Mouse (Mus musculus) gastrocnemius, postnatal 4 days (tissue): ENCODE results near the gene Nrg3. TPM values are rescaled to one million over a fixed set of nuclear protein-coding genes. Genes with fewer than 3 reads are reported as not detected.
"Not testable (repeated sequence)": the region's sequence is repeated elsewhere in the genome, so short reads cannot be mapped to it uniquely, and the experiment has no call there.

Experiments
- DNase-seq, 2 experiments: peaks; one replicate each; pipeline ENCODE4 v3.0.0; 2021 to 2022; ENCODE audit warnings: low spot score in 2 of 2, mixed read lengths in 2 of 2
- total RNA-seq, 2 experiments: library from RNA; stranded (reverse); gene quantifications; 2 replicates each; pipeline ENCODE4 v1.2.3; 2021

The Nrg3 gene
- total RNA-seq, 2 experiments from 2014 or later = 0.08 to 0.10 TPM

DNA sequence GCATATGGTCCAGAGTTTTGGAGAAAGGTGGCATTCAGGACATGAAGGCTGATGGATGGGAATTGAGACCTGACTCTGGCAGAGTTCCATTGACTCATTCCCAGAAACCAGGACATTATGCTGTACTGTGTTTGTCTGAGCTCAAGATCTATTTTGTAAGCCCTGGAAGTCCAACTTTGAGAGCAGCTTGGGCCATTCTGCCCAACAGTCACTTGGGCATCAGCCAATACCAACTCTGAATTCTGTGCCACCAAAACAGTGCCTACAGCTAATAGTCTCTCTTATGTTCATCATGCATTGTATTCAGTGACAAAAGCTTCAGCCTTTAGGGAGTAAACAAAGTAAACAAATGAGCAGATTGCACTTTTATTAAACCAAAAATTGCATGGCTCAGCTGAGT is 843.2 kb downstream of the Nrg3 start:
- DNase-seq = no peak

DNA sequence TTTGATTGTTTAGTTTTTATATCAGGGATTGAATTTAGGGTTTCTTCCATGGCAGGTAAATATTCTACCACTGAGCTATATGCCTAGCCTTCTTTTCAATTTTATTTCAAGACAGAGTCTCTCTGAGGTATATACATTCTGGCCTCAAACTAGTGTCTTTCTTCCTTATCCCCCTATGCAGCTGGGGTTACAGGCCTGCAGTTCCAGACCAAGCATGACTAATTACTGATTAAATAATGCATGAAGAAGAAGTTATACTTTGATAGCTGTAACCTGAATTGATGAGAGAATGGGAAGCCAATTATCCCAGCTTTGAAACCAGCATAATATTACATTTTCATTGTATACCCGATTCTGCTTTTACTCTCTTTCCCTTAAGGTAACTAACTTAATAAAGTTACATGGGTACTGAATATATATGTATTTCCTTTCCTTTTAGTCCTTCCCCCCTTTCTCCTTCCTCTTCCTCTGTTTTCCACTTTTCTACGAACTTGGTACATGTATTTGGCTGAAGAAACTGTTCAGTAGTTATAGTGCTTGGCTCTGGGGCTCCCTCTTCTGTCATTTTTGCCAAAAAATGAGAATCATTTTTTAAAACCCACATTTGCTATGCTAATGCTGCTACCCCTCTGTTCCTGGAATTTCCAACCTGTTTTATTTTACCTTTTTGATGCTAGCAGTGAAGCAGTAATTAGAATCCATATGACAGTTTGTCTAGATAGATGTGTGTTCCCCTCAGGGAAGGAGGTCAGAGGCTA is 843.8 kb downstream of the Nrg3 start:
- no peak for DNase-seq

DNA sequence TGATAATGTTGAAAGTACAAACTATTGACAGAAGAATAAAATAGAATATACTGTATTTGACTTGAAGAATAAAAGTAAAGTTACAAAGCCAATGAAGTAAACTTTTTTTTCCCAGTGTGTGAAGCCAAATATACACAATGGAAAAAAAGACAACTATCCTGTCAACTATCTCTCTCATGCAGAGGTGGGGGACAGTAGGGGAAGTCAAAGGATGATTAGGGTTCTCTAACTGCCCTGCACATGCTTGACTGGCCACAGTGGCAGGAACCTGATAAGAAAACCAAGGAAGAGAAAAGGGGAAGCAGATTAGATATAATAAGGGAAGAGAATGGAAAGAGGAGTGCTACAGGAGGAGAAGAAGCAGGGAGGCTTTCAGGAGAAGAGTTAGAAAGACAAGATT is 855.9 kb downstream of the Nrg3 start:
- no peak for DNase-seq

DNA sequence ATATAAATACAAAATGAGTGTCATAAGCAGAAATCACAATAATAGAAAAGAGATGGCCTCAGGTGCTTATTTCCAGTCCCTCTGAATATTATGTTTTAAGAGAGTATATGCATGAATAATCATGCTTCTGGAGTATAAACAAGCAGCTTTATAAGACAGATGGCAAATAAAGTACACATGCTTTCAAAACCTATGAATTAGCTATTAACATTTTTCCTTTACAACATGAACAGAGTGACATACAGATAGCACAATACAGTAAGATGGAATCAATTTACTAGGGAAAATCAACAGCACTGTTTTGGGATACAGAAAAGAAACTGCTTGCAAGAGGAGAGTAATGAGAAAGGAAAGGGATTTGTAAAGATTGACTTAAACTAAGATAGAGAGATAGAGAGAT is 875.2 kb downstream of the Nrg3 start:
- no peak for DNase-seq

DNA sequence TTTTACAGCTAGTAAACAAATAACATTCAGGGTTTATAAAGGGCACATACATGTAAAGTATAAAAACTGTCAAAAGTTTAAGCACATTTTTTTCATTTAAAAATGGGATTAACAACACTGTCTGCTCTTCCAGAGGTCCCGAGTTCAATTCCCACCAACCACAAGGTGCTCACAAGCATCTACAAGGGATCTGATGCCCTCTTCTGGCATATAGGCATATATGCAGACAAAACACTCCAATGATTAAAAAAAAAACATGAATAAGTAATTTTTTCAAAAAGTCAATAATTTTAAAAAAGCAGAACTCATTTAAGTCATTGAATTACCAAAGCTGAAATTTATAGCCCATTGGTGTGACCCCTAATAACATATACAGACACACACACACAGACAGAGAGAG is 878.6 kb downstream of the Nrg3 start:
- no peak for DNase-seq

DNA sequence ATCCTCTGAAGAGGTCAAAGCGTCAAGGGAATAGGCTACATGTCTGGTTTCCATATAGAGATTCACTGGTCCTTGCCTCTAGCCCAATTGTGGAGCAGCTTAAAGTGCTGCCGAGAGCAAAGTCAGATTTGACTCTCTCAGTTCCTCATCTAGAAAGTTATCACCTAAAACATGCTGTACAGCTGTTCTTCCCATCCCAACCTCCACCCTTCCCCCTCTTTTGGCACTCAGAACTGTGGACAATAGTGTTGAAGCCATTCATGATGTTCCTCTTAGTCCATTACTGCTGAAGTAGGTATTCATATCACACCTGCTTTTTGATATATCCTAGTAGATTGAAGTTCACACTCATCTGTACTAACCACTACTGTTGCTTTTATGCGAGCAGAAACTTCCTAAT is 896.1 kb downstream of the Nrg3 start:
- DNase-seq = no peak

DNA sequence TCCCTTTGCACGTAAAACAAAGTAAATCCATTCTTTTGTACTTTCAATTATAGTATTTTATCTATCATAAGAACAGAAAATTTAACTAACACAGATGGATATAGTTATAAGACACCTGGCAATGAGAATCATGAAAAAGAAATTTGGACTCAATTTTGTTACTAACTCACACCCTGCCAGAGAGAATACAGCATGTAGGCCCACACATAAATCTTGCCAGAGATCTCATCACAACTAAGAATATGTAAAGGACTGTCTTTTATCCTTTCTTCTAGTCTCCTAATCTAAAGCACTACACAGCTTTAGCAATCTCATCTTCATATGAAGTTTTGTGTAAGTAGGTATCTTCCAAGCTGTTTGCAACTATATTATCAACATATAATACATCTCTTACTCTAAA is 904.7 kb downstream of the Nrg3 start:
- no peak for DNase-seq

DNA sequence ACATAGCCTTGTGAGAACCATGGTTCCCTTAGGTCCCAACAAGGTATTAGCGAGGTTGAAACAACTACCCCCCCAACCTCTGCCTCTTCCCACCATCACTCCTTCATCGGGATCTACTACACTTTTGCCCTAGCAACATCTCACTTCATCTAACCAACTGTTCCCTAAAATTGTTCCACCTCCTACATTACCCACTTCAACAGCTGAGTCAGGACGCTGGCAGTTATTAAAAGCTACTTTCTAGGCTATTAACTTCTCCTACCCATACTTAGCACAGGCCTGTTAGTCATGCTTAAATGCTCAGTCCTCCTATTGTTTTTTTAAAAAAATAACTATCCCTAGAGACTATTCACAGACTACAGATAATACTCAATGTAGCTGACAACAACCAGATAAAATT is 906.7 kb downstream of the Nrg3 start:
- DNase-seq = no peak

DNA sequence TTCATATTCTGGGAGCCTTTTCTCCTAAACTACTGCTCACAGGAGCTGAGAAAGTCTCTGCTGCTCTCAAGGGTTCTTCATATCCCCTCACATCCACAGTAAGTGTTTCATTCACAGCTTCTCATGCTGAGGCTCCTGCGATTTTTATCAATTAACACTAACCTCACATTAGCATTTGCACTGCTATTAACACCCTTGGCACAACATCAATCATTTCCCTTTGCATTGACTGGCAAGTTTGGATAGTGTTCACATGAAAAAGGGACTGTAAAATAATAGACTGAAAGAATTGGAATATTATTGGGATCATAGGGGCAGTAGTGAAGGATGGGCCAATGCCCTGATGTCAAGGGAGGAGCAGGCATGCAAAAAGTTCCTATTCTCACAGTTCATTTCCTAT is 918.3 kb downstream of the Nrg3 start:
- DNase-seq = no peak

DNA sequence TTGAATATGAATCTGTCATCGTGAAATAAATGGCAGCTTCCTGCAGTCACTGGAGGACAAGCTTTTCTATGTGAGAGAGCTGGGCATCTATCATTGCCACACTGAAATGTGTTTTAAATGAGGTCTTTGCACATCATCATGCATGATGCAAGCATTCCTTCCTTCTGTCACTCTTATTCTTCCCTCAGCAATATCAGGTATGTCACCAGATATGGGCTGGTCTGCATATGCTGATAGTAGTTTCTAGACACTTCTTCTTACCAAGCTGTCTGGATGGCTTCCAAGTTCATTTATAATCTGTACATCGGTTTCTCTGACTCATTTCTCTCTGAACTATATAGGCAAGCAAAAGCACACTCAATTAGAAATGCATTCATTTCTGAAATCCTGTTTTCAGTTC is 925.6 kb downstream of the Nrg3 start:
- no peak for DNase-seq

DNA sequence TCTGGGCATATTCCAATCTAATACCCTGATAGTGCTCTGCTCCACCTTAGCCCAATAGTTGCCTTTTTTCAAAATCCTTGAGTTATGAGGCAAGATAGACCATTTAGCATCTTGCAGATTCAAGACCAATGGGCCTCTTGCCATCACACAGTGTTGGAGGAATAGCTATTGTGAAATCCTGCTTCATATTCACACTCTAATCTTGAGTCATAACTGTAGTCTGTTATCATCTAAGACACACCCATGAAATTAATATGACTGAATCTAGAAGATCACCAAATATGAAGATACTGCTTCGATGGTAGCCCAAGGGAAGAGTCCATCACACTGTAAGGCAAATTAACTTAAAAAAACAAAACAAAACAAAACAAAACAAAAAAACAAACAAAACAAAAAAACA is 937.7 kb downstream of the Nrg3 start:
- no peak for DNase-seq

DNA sequence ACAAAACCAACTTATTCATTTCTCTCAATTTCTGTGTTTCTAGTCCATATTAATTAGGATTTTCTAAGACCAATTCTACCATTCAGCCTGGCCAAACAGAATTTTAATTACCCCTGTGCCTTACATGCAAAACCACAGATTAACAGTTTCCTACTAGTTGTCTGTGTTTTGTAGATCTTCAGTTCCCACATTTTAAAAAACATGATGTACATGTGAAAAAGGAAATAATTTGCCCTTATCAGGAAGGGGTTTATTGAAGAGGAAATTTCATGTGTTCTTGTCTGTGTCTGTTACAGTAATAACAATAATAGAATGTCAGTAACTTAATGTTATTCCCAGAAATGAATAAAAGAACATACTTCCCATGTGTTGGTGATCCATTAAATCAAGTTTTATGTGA is 939.4 kb downstream of the Nrg3 start:
- no peak for DNase-seq

DNA sequence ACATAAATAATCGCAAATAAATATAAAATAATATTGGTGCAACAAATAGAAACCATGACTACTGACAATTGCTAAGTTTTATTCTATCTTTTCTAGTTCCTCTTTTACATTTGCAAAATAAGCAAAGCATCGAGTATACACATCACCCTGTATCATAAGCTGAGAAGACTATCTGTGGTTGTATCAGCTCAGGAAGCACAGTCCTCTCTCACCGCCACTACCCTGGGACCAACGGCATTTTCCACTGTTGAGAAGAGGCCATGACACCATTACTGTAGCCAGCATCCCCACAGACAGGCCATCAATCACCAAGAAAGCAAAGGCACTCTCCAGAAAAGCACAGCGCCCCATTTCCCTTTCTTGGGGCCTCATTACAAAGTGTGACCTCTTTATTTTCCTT is 956.7 kb downstream of the Nrg3 start:
- DNase-seq = no peak

DNA sequence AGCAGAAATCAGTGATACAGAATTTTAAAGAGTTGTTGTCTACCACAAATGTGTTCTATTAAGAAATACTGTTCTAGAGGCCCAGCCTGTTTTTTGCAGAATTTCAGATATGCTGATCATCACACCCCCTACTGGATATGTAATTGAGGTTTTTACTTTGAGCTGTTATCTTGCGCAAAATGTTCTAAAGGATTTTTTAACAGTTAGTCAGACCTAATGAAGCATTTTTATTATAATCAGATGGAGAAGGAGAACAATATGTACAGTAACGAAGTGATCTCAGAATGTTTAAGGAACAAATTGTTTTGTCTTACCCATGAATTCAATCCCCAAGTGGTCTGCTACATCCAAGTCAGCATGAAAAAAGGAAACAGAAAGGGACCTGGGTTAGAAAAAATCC is 963.9 kb downstream of the Nrg3 start:
- no peak for DNase-seq

DNA sequence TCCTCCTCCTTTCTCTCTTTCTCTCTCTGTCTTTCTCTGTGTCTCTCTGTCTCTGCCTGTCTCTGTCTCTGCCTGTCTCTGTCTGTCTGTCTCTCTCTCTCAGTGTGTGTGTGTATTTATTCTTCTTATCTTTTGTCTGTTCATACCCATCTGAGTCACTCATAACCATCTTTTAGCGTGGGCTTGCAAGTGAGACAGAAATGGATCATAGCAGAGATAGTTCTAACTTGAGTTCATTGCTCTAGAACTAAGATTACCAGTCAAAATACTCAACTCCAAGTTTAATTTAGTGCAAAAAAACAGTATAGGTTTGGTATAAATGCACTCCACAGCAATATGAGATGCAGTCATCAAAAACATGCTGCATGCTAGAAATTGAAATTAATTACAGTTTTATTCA is 977.9 kb downstream of the Nrg3 start:
- DNase-seq = no peak

DNA sequence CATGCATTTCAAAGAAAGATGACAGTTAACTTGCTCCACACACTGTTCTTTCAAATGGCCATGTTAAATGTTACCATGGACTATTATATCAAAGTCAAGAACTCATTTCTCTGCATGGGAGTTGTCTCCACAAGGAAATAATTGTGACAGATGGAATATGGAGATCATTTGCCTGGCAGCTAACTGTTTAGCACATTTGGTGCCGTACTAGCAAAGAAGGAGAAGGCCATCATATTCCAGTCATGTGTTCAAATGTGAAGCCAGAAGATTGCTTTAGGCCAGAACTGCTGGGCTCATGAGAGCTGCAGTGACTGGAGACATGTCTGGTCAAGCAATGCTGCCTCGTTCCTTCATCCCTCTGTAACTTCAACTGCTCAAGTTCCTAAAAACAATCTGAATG is 1025.8 kb downstream of the Nrg3 start:
- no peak for DNase-seq

DNA sequence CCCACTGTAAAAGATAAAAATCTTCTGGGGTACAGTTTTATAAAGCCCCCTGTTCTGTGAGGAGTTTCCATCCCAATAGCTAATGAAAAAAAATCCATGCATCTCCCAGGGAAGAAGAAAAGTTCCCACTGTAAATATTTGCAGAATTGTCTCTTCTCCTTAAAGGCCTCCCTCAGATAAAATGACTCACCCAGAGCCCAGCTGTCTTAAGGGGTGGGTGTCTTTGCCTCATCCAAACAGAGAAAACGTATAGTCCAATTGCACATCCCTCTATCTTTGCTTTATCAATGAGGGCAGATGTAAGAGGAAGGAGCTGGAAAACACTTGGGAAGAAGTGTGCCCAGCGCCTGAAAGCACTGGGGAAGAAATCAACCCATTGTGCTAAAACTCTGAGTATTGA is 1028.1 kb downstream of the Nrg3 start:
- no peak for DNase-seq

DNA sequence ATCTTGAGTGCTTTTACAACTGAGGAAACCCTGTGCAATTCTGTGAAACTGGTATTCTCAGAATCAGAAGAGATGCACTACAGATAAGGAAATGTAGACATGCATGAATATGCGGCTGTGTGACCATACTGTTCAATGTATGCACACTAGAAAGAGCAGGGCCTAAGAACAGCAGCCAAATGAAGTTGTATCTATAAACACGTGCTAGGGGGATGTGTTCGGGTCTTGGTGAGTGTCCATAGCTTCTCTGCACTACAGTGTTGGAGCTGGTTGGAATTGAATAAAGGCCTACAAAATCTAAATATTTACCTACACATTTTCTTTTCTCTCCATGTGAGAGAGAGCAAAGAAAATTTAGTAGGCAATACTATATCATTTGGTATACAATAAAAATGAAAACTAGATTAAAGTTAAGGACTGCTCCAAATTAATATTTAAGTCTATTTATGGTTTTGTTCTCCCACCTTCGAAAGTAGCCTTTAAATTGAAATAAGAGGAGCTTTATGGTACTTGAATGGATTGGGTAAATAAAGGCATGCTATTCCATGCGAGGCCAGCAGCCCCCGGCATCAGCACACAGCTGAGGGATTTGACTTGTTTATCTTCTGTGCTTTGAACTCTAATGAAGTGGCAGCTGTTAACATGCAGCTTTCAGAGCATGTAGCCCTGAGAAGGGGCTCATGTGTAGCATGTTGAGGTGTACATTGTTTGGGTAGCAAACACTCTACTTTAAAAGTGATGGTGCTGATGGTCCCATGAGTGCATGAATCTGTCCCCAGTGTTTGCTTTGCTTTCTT is 1038.9 kb downstream of the Nrg3 start:
- DNase-seq = no peak

DNA sequence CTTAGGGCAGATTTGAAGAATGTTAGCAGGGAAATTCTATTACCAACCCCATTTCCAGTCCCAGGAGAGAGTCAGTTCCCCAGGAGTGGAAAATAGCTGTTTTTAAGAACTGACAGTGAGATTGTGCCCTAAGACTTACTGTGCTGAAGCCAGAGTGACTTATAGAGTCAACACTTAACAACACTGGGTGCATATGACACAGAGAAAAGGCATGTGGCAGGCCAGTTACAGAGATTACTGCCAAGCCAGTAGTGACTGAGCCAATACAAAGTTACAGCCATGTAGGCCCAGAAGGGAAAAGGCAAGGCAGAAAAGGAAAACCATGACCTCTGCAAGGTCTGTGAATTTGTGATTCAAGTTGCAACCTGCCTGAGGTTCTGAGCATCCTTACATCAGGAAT is 1098.2 kb downstream of the Nrg3 start:
- DNase-seq = no peak

DNA sequence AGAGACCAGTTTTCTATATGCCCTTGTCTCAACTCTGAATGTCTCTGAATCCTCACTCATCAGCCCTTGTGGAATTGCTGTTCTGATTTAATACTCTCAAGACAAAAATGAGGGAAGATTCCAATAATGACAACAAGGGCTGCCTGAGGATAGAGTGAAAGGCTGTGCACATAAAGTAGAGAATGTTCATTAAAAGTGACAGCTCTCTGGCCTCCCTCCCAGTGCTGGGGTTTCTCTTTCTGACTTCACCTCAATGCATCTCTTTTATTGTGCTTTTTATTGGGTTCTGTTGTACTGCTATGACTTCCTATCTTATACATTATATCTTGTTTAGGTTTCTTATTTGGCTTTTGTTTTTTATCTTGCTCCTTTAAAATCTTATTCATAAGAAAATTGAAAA is 1131.9 kb downstream of the Nrg3 start:
- DNase-seq = no peak

DNA sequence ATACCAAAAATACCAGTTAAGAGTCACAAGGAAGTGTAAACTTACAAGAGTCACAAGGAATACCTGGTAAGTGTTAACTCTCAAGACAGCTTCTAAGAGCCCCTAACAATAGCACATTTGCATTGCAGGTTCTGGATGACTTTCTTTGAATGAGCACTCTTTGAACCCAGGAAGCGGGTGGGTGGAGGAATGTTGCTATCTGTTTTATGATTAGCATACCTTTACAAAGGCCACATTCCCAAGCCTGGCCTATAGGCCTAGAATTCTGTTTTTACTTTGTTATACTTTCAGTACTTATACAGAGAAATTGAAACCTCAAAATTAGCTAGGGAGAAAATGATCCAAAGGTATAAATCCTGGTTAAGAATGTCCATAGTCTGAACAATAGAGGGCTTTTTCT is 1150.0 kb downstream of the Nrg3 start:
- not testable (repeated sequence) for DNase-seq

DNA sequence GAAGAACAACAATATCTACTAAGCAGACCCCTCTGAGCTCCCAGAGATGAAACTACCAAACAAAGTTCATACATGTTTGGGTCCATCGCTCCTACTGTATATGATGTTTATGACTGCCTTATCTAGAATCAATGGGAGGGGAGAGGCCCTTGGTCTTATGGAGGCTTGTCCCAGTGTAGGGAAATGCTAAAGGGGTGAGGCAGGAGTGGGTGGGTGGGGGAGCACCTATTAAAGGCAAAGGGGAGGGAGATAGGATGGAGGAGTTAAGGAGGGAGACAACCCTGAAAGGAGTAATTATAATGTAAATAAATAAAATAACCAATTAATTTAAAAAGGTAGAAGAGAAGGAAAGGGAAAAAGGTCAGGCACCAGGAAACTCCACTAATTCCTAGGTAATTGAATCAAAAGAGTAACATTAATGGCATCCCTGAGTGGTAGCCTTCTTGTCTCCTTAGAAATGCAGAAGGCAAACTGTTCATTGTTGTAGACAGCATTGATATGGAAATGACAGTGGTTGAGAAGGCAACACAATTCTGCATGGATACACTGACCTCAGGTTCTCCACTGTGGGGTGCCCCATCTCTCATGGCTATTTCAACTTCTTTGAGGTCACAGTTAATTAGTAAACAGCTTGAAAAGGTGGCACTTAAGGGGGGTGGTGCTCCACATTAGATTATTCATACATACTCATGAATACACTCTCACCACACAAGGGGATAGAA is 1152.1 kb downstream of the Nrg3 start:
- no peak for DNase-seq
